Mouse (Mus musculus): ENCODE measurements around the gene Slc25a25. TPM values are rescaled to one million over a fixed set of nuclear protein-coding genes. Genes with fewer than 3 reads are reported as not detected.

The Slc25a25 gene
- polyA plus RNA-seq, 1 experiment from 2014 or later, result 49.9 TPM

GRCm38 (mm10) chr2:32454633-32455032, 3.4 kb upstream of the Slc25a25 start:
- Histone ChIP-seq H3K36me3 (peaks cover 14% of the 10 kb centered on the region; the same call in 1 of the 2 replicates), H3K9me3 (no peaks in the 10 kb centered on the region), H3K4me3 (no peak overlapping the region), H3K4me1 (replicated peaks) (peaks cover 43% of the 10 kb centered on the region), H3K4me2 (no peak overlapping the region), H3K9ac (no peak overlapping the region), H3K27ac (replicated peaks) (peak overlapping the region; percentile 33), H3K27me3 (no peaks in the 10 kb centered on the region)
- no peak for ATAC-seq (ENCODE audit: low read depth)
- WGBS, result 53% methylated on average over 10 of the region's 10 CpGs

GRCm38 (mm10) chr2:32453641-32454303, 2.5 kb upstream of the Slc25a25 start:
- ATAC-seq (ENCODE audit: low read depth), result no peak
- H3K9ac ChIP-seq, result peak overlapping the region; percentile 22; the same call in 1 of the 2 replicates
- peaks cover 14% of the 10 kb centered on the region; the same call in 1 of the 2 replicates for H3K36me3 ChIP-seq
- H3K4me1 ChIP-seq (replicated peaks), result peaks cover 48% of the 10 kb centered on the region
- H3K4me2 ChIP-seq, result no peak overlapping the region
- no peaks in the 10 kb centered on the region for H3K27me3 ChIP-seq
- 85% methylated on average over 5 of the region's 5 CpGs for WGBS
- no peaks in the 10 kb centered on the region for H3K9me3 ChIP-seq
- H3K27ac ChIP-seq (replicated peaks), result 0 out of 2 replicates have a peak overlapping the region, but pooled peaks have one; percentile 33
- no peak overlapping the region for H3K4me3 ChIP-seq

GRCm38 (mm10) chr2:32452441-32452971, 1.3 kb upstream of the Slc25a25 start:
- Histone ChIP-seq H3K36me3 (peaks cover 14% of the 10 kb centered on the region; the same call in 1 of the 2 replicates), H3K9ac (peak overlapping the region; percentile 32; the same call in 1 of the 2 replicates), H3K27ac (replicated peaks) (peak overlapping the region; percentile 75), H3K27me3 (no peaks in the 10 kb centered on the region), H3K9me3 (no peaks in the 10 kb centered on the region), H3K4me2 (peak overlapping the region; percentile 78), H3K4me3 (peak overlapping the region; percentile 77), H3K4me1 (replicated peaks) (peaks cover 58% of the 10 kb centered on the region)
- ATAC-seq (ENCODE audit: low read depth), result 0 out of 2 replicates have a peak, but pooled peaks have one; percentile 2
- WGBS, result 94% methylated on average over 16 of the region's 16 CpGs

GRCm38 (mm10) chr2:32451870-32452372, 676 bp upstream of the Slc25a25 start:
- H3K27me3 ChIP-seq, result no peaks in the 10 kb centered on the region
- peaks cover 14% of the 10 kb centered on the region; the same call in 1 of the 2 replicates for H3K36me3 ChIP-seq
- peaks cover 63% of the 10 kb centered on the region for H3K4me1 ChIP-seq (replicated peaks)
- H3K9ac ChIP-seq, result peak overlapping the region; percentile 63
- H3K4me2 ChIP-seq, result peak overlapping the region; percentile 78
- peak overlapping the region; percentile 77 for H3K4me3 ChIP-seq
- peak overlapping the region; percentile 93 for H3K27ac ChIP-seq (replicated peaks)
- no peaks in the 10 kb centered on the region for H3K9me3 ChIP-seq
- ATAC-seq (ENCODE audit: low read depth), result peak; percentile 96
- under 1% methylated on average over 25 of the region's 25 CpGs for WGBS

GRCm38 (mm10) chr2:32449761-32450754, 1.2 kb downstream of the Slc25a25 start, which contains the start of gene Naif1:
Gene Naif1, plus strand, starts transcription at chr2:32450457.
- 82% methylated on average over 15 of the region's 15 CpGs for WGBS
- ATAC-seq (ENCODE audit: low read depth), result no peak
- peak within 1 kb of the TSS; percentile 88 for H3K9ac ChIP-seq
- no peaks in the 10 kb centered on the region for H3K27me3 ChIP-seq
- H3K4me1 ChIP-seq (replicated peaks), result peaks cover 62% of the 10 kb centered on the region
- peak within 1 kb of the TSS; percentile 93 for H3K27ac ChIP-seq (replicated peaks)
- no peaks in the 10 kb centered on the region for H3K9me3 ChIP-seq
- H3K4me2 ChIP-seq, result peak within 1 kb of the TSS; percentile 78
- peak within 1 kb of the TSS; percentile 77 for H3K4me3 ChIP-seq
- H3K36me3 ChIP-seq, result no peaks in the 10 kb centered on the region

GRCm38 (mm10) chr2:32448480-32448879, 2.8 kb downstream of the Slc25a25 start:
- WGBS, result 95% methylated on average over 1 of the region's 1 CpGs
- Histone ChIP-seq H3K9me3 (no peaks in the 10 kb centered on the region), H3K27ac (replicated peaks) (no peak overlapping the region), H3K4me1 (replicated peaks) (peaks cover 47% of the 10 kb centered on the region), H3K4me3 (no peak overlapping the region), H3K4me2 (no peak overlapping the region), H3K9ac (no peak overlapping the region), H3K36me3 (0 out of 2 replicates have a peak, but pooled peaks cover 9% of the 10 kb centered on the region), H3K27me3 (no peaks in the 10 kb centered on the region)
- no peak for ATAC-seq (ENCODE audit: low read depth)

DNA sequence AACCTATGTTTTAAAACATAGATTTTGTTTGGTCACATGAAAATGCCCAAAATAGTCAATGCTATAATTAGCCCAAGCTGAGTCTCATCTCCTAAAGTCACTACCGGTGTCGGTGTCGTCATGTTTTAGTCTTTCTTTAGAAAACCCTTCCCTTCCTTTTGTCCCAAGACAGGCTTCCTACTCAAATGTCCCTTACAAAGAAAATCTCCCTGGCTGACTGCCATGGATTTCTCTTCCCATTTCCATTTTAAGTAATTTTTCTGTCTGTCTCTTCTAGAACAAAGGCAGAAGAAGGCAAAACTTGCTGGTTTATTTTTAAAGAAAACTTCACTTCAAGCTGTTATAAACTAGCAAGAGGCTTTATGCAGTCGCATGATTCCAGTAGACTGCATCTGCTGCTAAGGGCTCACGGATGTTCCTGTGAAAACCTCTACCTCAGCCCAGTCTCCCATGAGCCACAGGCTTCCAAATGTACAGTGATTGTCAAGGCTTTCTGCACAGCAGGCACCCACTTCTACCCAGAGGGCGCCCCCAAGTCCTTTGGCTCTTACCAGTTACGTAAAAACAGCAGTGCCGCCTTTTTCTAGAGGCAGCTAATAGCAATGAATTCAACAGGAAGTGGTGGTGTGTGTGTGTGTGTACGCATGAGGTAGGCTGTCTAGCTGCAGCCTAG, 3.8 kb downstream of the Slc25a25 start:
- no peak for ATAC-seq (ENCODE audit: low read depth)
- Histone ChIP-seq H3K27ac (replicated peaks) (peak overlapping the region; percentile 47), H3K9ac (peak overlapping the region; percentile 17; the same call in 1 of the 2 replicates), H3K36me3 (0 out of 2 replicates have a peak, but pooled peaks cover 9% of the 10 kb centered on the region), H3K4me2 (peak overlapping the region; percentile 9; the same call in 1 of the 2 replicates), H3K9me3 (no peaks in the 10 kb centered on the region), H3K27me3 (no peaks in the 10 kb centered on the region), H3K4me3 (no peak overlapping the region), H3K4me1 (replicated peaks) (peaks cover 37% of the 10 kb centered on the region)
- WGBS, result 66% methylated on average over 9 of the region's 9 CpGs

DNA sequence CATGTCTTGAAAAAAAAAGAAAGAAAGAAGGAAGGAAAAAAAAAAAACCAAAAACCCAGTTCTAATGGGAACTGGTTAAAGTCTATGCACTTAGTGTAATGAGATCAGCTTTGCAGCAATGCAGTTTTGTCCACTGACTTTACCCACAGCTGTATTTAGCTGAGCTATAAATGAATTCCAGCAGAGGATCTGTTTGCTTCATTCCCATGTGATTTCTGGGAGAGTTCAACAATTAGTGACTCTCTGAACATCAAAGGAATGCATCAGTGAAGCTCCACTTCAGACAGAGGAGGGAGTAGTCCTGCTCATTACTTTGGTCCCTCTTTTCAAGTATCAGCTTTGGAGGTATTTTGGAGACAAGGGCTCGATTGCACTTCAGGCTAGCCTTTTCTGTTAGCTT, 5.7 kb downstream of the Slc25a25 start:
- no peaks in the 10 kb centered on the region for H3K27me3 ChIP-seq
- H3K9me3 ChIP-seq, result no peaks in the 10 kb centered on the region
- WGBS, result 68% methylated on average over 1 of the region's 1 CpGs
- H3K4me2 ChIP-seq, result no peak overlapping the region
- H3K4me1 ChIP-seq (replicated peaks), result peaks cover 38% of the 10 kb centered on the region
- no peak overlapping the region for H3K9ac ChIP-seq
- no peak overlapping the region for H3K27ac ChIP-seq (replicated peaks)
- no peak for ATAC-seq (ENCODE audit: low read depth)
- H3K36me3 ChIP-seq, result 0 out of 2 replicates have a peak, but pooled peaks cover 9% of the 10 kb centered on the region
- H3K4me3 ChIP-seq, result no peak overlapping the region

- no peak overlapping the region for H3K9ac ChIP-seq
- 0 out of 2 replicates have a peak, but pooled peaks cover 9% of the 10 kb centered on the region for H3K36me3 ChIP-seq
- WGBS, result 89% methylated on average over 2 of the region's 2 CpGs
- no peaks in the 10 kb centered on the region for H3K9me3 ChIP-seq
- no peak overlapping the region for H3K4me2 ChIP-seq
- H3K4me1 ChIP-seq (replicated peaks), result peaks cover 41% of the 10 kb centered on the region
- H3K27ac ChIP-seq (replicated peaks), result no peak overlapping the region
- no peaks in the 10 kb centered on the region for H3K27me3 ChIP-seq
- H3K4me3 ChIP-seq, result no peak overlapping the region
- no peak for ATAC-seq (ENCODE audit: low read depth)
These were observed 9.7 kb downstream of the Slc25a25 start for GRCm38 (mm10) chr2:32441550-32441949.

GRCm38 (mm10) chr2:32440632-32441031, 10.6 kb downstream of the Slc25a25 start:
- ATAC-seq (ENCODE audit: low read depth), result no peak
- Histone ChIP-seq H3K9me3 (no peaks in the 10 kb centered on the region), H3K36me3 (0 out of 2 replicates have a peak, but pooled peaks cover 9% of the 10 kb centered on the region), H3K4me2 (no peak overlapping the region), H3K27ac (replicated peaks) (no peak overlapping the region), H3K27me3 (no peaks in the 10 kb centered on the region), H3K4me3 (no peak overlapping the region), H3K4me1 (replicated peaks) (peaks cover 49% of the 10 kb centered on the region), H3K9ac (no peak overlapping the region)
- WGBS, result 85% methylated on average over 1 of the region's 1 CpGs

- no peaks in the 10 kb centered on the region for H3K27me3 ChIP-seq
- 44% methylated on average over 2 of the region's 2 CpGs for WGBS
- no peak for ATAC-seq (ENCODE audit: low read depth)
- H3K27ac ChIP-seq (replicated peaks), result peak overlapping the region; percentile 52
- H3K4me1 ChIP-seq (replicated peaks), result peaks cover 49% of the 10 kb centered on the region
- H3K4me3 ChIP-seq, result no peak overlapping the region
- no peaks in the 10 kb centered on the region for H3K9me3 ChIP-seq
- H3K9ac ChIP-seq, result no peak overlapping the region
- no peak overlapping the region for H3K4me2 ChIP-seq
- 0 out of 2 replicates have a peak, but pooled peaks cover 9% of the 10 kb centered on the region for H3K36me3 ChIP-seq
These were observed 11.1 kb downstream of the Slc25a25 start for GRCm38 (mm10) chr2:32440164-32440563.
